Mouse (Mus musculus) thymus, postnatal 10 days (tissue): Measurements from ENCODE around the gene Fkbp4.

Experiments used
- DNase-seq, 2 experiments: peaks; one replicate each; pipeline ENCODE4 v3.0.0; 2021; ENCODE audit warnings: low spot score in 2 of 2

The Fkbp4 gene

GRCm38 (mm10) chr6:128437288-128437687 lies 1.2 kb downstream of the Fkbp4 start:
- no peak for DNase-seq

GRCm38 (mm10) chr6:128436356-128437005 lies 2.0 kb downstream of the Fkbp4 start:
- DNase-seq: no peak

GRCm38 (mm10) chr6:128435474-128435873 lies 3.0 kb downstream of the Fkbp4 start:
- DNase-seq: no peak

- DNase-seq: no peak
These were observed 4.9 kb downstream of the Fkbp4 start for GRCm38 (mm10) chr6:128433566-128433965.

- DNase-seq: no peak
These were observed 6.0 kb downstream of the Fkbp4 start for GRCm38 (mm10) chr6:128432356-128432915.

- no peak for DNase-seq
These were observed 8.7 kb downstream of the Fkbp4 start for GRCm38 (mm10) chr6:128429826-128430225.

GRCm38 (mm10) chr6:128429300-128429699 lies 9.2 kb downstream of the Fkbp4 start:
- DNase-seq: no peak

- DNase-seq: no peak
These were observed 10.9 kb downstream of the Fkbp4 start for GRCm38 (mm10) chr6:128427571-128427970.

GRCm38 (mm10) chr6:128425046-128425445 lies 13.4 kb downstream of the Fkbp4 start:
- DNase-seq: no peak

GRCm38 (mm10) chr6:128424269-128425019 lies 14.0 kb downstream of the Fkbp4 start, which contains the start of gene Itfg2:
Gene Itfg2 (minus strand): TSS chr6:128424931.
- peak; percentile 92 to 93 for DNase-seq

- DNase-seq: no peak
These were observed 14.8 kb downstream of the Fkbp4 start for GRCm38 (mm10) chr6:128423496-128424268.

- DNase-seq: no peak
These were observed 17.0 kb downstream of the Fkbp4 start for GRCm38 (mm10) chr6:128421480-128421879.

- DNase-seq: no peak
These were observed 17.4 kb downstream of the Fkbp4 start for GRCm38 (mm10) chr6:128421036-128421435.

GRCm38 (mm10) chr6:128418076-128418475 lies 20.4 kb downstream of the Fkbp4 start:
- no peak for DNase-seq

GRCm38 (mm10) chr6:128416169-128416568 lies 22.3 kb downstream of the Fkbp4 start:
- no peak for DNase-seq

GRCm38 (mm10) chr6:128411115-128411514 lies 27.4 kb downstream of the Fkbp4 start:
- DNase-seq: peak; percentile 42 to 74

GRCm38 (mm10) chr6:128410305-128410704 lies 28.2 kb downstream of the Fkbp4 start:
- no peak for DNase-seq

GRCm38 (mm10) chr6:128408544-128409125 lies 29.8 kb downstream of the Fkbp4 start:
- no peak for DNase-seq

GRCm38 (mm10) chr6:128404708-128405107 lies 33.8 kb downstream of the Fkbp4 start:
- no peak for DNase-seq

- DNase-seq: no peak
These were observed 38.9 kb downstream of the Fkbp4 start for GRCm38 (mm10) chr6:128399421-128400185.

- DNase-seq: no peak
These were observed 39.5 kb downstream of the Fkbp4 start, which contains the start of gene Nrip2 for GRCm38 (mm10) chr6:128398996-128399395. Gene Nrip2 (plus strand): TSS chr6:128399296.
